Mouse (Mus musculus) neural tube, embryonic 12.5 days (tissue): ENCODE data around the gene Asic2. TPM values are rescaled to one million over a fixed set of nuclear protein-coding genes. Genes with fewer than 3 reads are reported as not detected.

Source experiments
- ATAC-seq: fragments of 200-750 bp; cut with Nextera tagmentation; 2 replicates; pipeline ENCODE4 v1.8.0; 2017; ENCODE audit warnings: low read depth, mild to moderate bottlenecking, moderate TSS enrichment, moderate library complexity; ENCODE audit not compliant: low FRiP score
- H3K27ac ChIP-seq: fragments of 300-500 bp; sonication (generic); 2 replicates; pipeline ENCODE4 v1.5.1; 2016
- H3K27me3 ChIP-seq: fragments of 300-500 bp; sonication (generic); replicated peaks from 2 replicates; pipeline ENCODE4 v1.6.1; 2016; ENCODE audit warnings: mild to moderate bottlenecking
- H3K36me3 ChIP-seq: fragments of 300-500 bp; sonication (generic); 2 replicates; pipeline ENCODE4 v1.6.1; 2016; ENCODE audit warnings: mild to moderate bottlenecking
- H3K4me1 ChIP-seq: fragments of 300-500 bp; sonication (generic); 2 replicates; pipeline ENCODE4 v1.6.1; 2016
- H3K4me2 ChIP-seq: fragments of 300-500 bp; sonication (generic); replicated peaks from 2 replicates; pipeline ENCODE4 v1.6.1; 2016; ENCODE audit warnings: mild to moderate bottlenecking
- H3K4me3 ChIP-seq: fragments of 300-500 bp; sonication (generic); 2 replicates; pipeline ENCODE4 v1.5.1; 2016
- H3K9ac ChIP-seq: fragments of 300-500 bp; sonication (generic); 2 replicates; pipeline ENCODE4 v1.6.1; 2016; ENCODE audit warnings: mild to moderate bottlenecking
- H3K9me3 ChIP-seq: fragments of 300-500 bp; sonication (generic); 2 replicates; pipeline ENCODE4 v1.6.1; 2016; ENCODE audit warnings: mild to moderate bottlenecking
- WGBS: fragments of 180-500 bp; shearing (Covaris S2); methylation state at CpG from one replicate; pipeline ENCODE4 v1.1.7; 2016; 5-methylcytosine and 5-hydroxymethylcytosine counted together
- polyA plus RNA-seq: library from polyadenylated mRNA; unstranded; fragments of >200 nt; fragmentation: Nextera tagmentation; extraction: Ambion mirVana; gene quantifications from 2 replicates; pipeline ENCODE4 v1.2.1, GENCODE M21; 2016

The Asic2 gene
- polyA plus RNA-seq, 1 experiment from 2014 or later: 8.4 TPM

GRCm38 (mm10) chr11:80877131-80877651, 1091.1 kb downstream of the Asic2 start:
- H3K9me3 ChIP-seq: no peaks in the 10 kb centered on the region
- H3K9ac ChIP-seq: no peak overlapping the region
- H3K27ac ChIP-seq: no peak overlapping the region
- ATAC-seq: no peak
- H3K4me1 ChIP-seq: no peaks in the 10 kb centered on the region
- no peak overlapping the region for H3K4me2 ChIP-seq
- H3K36me3 ChIP-seq: no peaks in the 10 kb centered on the region
- 62% methylated on average over 11 of the region's 11 CpGs for WGBS
- no peak overlapping the region for H3K4me3 ChIP-seq
- no peaks in the 10 kb centered on the region for H3K27me3 ChIP-seq

GRCm38 (mm10) chr11:80872509-80873474, 1095.5 kb downstream of the Asic2 start:
- Histone ChIP-seq H3K4me1 (no peaks in the 10 kb centered on the region), H3K9ac (no peak overlapping the region), H3K36me3 (no peaks in the 10 kb centered on the region), H3K27me3 (no peaks in the 10 kb centered on the region), H3K4me2 (no peak overlapping the region), H3K9me3 (no peaks in the 10 kb centered on the region), H3K27ac (no peak overlapping the region), H3K4me3 (no peak overlapping the region)
- ATAC-seq: no peak
- WGBS: 65% methylated on average over 17 of the region's 17 CpGs

GRCm38 (mm10) chr11:80868039-80868438, 1100.2 kb downstream of the Asic2 start:
- no peak overlapping the region for H3K9ac ChIP-seq
- H3K9me3 ChIP-seq: no peaks in the 10 kb centered on the region
- H3K36me3 ChIP-seq: no peaks in the 10 kb centered on the region
- no peak for ATAC-seq
- WGBS: 91% methylated on average over 1 of the region's 1 CpGs
- H3K4me3 ChIP-seq: no peak overlapping the region
- H3K4me1 ChIP-seq: no peaks in the 10 kb centered on the region
- no peaks in the 10 kb centered on the region for H3K27me3 ChIP-seq
- no peak overlapping the region for H3K4me2 ChIP-seq
- H3K27ac ChIP-seq: no peak overlapping the region

- Histone ChIP-seq H3K27ac (no peak overlapping the region), H3K4me2 (no peak overlapping the region), H3K27me3 (no peaks in the 10 kb centered on the region)
These were observed 1105.3 kb downstream of the Asic2 start for GRCm38 (mm10) chr11:80862941-80863340.

GRCm38 (mm10) chr11:80858065-80858464, 1110.2 kb downstream of the Asic2 start, which contains the start of gene Spaca3:
Spaca3 (plus strand) TSS chr11:80858365.
- Histone ChIP-seq H3K4me3 (no peak within 1 kb of the TSS), H3K36me3 (no peaks in the 10 kb centered on the region), H3K4me2 (no peak within 1 kb of the TSS), H3K9ac (no peak within 1 kb of the TSS), H3K27me3 (no peaks in the 10 kb centered on the region), H3K9me3 (no peaks in the 10 kb centered on the region), H3K4me1 (no peaks in the 10 kb centered on the region), H3K27ac (no peak within 1 kb of the TSS)
- WGBS: 83% methylated on average over 10 of the region's 10 CpGs
- no peak for ATAC-seq

More at GRCm38 (mm10) chr11:80862941-80863340, 1105.3 kb downstream of the Asic2 start:
- H3K4me1 ChIP-seq: no peaks in the 10 kb centered on the region
- no peak overlapping the region for H3K9ac ChIP-seq
- no peak overlapping the region for H3K4me3 ChIP-seq
- no peaks in the 10 kb centered on the region for H3K9me3 ChIP-seq
- H3K36me3 ChIP-seq: no peaks in the 10 kb centered on the region
- 90% methylated on average over 7 of the region's 7 CpGs for WGBS
- no peak for ATAC-seq

GRCm38 (mm10) chr11:80856827-80857226, 1111.4 kb downstream of the Asic2 start:
- no peaks in the 10 kb centered on the region for H3K9me3 ChIP-seq
- H3K4me3 ChIP-seq: no peak overlapping the region
- H3K27me3 ChIP-seq: no peaks in the 10 kb centered on the region
- no peak for ATAC-seq
- H3K36me3 ChIP-seq: no peaks in the 10 kb centered on the region
- H3K27ac ChIP-seq: no peak overlapping the region
- WGBS: 91% methylated on average over 2 of the region's 2 CpGs
- H3K4me1 ChIP-seq: no peaks in the 10 kb centered on the region
- H3K4me2 ChIP-seq: no peak overlapping the region
- no peak overlapping the region for H3K9ac ChIP-seq

- Histone ChIP-seq H3K27ac (no peak overlapping the region), H3K4me2 (no peak overlapping the region), H3K4me1 (no peaks in the 10 kb centered on the region), H3K9ac (no peak overlapping the region), H3K27me3 (no peaks in the 10 kb centered on the region), H3K4me3 (no peak overlapping the region), H3K9me3 (no peaks in the 10 kb centered on the region), H3K36me3 (no peaks in the 10 kb centered on the region)
- no peak for ATAC-seq
- 53% methylated on average over 7 of the region's 7 CpGs for WGBS
These were observed 1113.3 kb downstream of the Asic2 start for GRCm38 (mm10) chr11:80854908-80855307.

- Histone ChIP-seq H3K9me3 (no peaks in the 10 kb centered on the region), H3K9ac (no peak overlapping the region), H3K4me3 (no peak overlapping the region), H3K27me3 (no peaks in the 10 kb centered on the region), H3K4me1 (no peaks in the 10 kb centered on the region), H3K36me3 (no peaks in the 10 kb centered on the region), H3K4me2 (no peak overlapping the region), H3K27ac (no peak overlapping the region)
- 89% methylated on average over 11 of the region's 11 CpGs for whole genome bisulfite sequencing
- ATAC-seq: no peak
These were observed 1113.8 kb downstream of the Asic2 start for GRCm38 (mm10) chr11:80854430-80854829.

GRCm38 (mm10) chr11:80853014-80853413, 1115.2 kb downstream of the Asic2 start:
- 54% methylated on average over 3 of the region's 3 CpGs for WGBS
- no peak overlapping the region for H3K4me3 ChIP-seq
- H3K9ac ChIP-seq: no peak overlapping the region
- no peak overlapping the region for H3K4me2 ChIP-seq
- H3K4me1 ChIP-seq: no peaks in the 10 kb centered on the region
- ATAC-seq: no peak
- no peaks in the 10 kb centered on the region for H3K9me3 ChIP-seq
- no peaks in the 10 kb centered on the region for H3K27me3 ChIP-seq
- H3K36me3 ChIP-seq: no peaks in the 10 kb centered on the region
- H3K27ac ChIP-seq: no peak overlapping the region

GRCm38 (mm10) chr11:80851859-80852258, 1116.4 kb downstream of the Asic2 start:
- no peak overlapping the region for H3K27ac ChIP-seq
- H3K27me3 ChIP-seq: no peaks in the 10 kb centered on the region
- no peaks in the 10 kb centered on the region for H3K36me3 ChIP-seq
- no peak overlapping the region for H3K4me2 ChIP-seq
- H3K4me1 ChIP-seq: no peaks in the 10 kb centered on the region
- no peak overlapping the region for H3K9ac ChIP-seq
- H3K4me3 ChIP-seq: no peak overlapping the region
- no peaks in the 10 kb centered on the region for H3K9me3 ChIP-seq
- 41% methylated on average over 5 of the region's 5 CpGs for WGBS
- ATAC-seq: no peak

GRCm38 (mm10) chr11:80848131-80848530, 1120.1 kb downstream of the Asic2 start:
- 52% methylated on average over 5 of the region's 5 CpGs for WGBS
- no peak for ATAC-seq
- H3K4me2 ChIP-seq: no peak overlapping the region
- no peak overlapping the region for H3K4me3 ChIP-seq
- H3K9me3 ChIP-seq: no peaks in the 10 kb centered on the region
- H3K36me3 ChIP-seq: no peaks in the 10 kb centered on the region
- no peak overlapping the region for H3K27ac ChIP-seq
- no peak overlapping the region for H3K9ac ChIP-seq
- H3K4me1 ChIP-seq: no peaks in the 10 kb centered on the region
- no peaks in the 10 kb centered on the region for H3K27me3 ChIP-seq

GRCm38 (mm10) chr11:80846115-80846514, 1122.1 kb downstream of the Asic2 start:
- no peaks in the 10 kb centered on the region for H3K27me3 ChIP-seq
- no peak overlapping the region for H3K27ac ChIP-seq
- H3K4me3 ChIP-seq: no peak overlapping the region
- no peaks in the 10 kb centered on the region for H3K36me3 ChIP-seq
- no peak overlapping the region for H3K4me2 ChIP-seq
- no peak overlapping the region for H3K9ac ChIP-seq
- WGBS: 66% methylated on average over 3 of the region's 3 CpGs
- no peaks in the 10 kb centered on the region for H3K9me3 ChIP-seq
- no peak for ATAC-seq
- H3K4me1 ChIP-seq: no peaks in the 10 kb centered on the region
